Mouse (Mus musculus) kidney, postnatal 0 days (tissue): ENCODE measurements around the gene Pced1a. TPM values are rescaled to one million over a fixed set of nuclear protein-coding genes. Genes with fewer than 3 reads are reported as not detected.

Experiments
- ATAC-seq: fragments of 200-750 bp; cut with Nextera tagmentation; replicated peaks from 2 replicates; pipeline ENCODE4 v1.8.0; 2017; ENCODE audit warnings: low read depth, moderate number of reproducible peaks, moderate TSS enrichment, moderate library complexity; ENCODE audit not compliant: low FRiP score
- DNase-seq: peaks from one replicate; pipeline ENCODE4 v3.0.0-alpha.2; 2016; ENCODE audit warnings: low spot score
- H3K27ac ChIP-seq: fragments of 300-500 bp; sonication (generic); 2 replicates; pipeline ENCODE4 v1.5.1; 2014; ENCODE audit warnings: mild to moderate bottlenecking
- H3K27me3 ChIP-seq: fragments of 300-500 bp; sonication (generic); 2 replicates; pipeline ENCODE4 v1.6.1; 2014; ENCODE audit warnings: low read length, mixed read lengths; ENCODE audit not compliant: insufficient read depth
- H3K36me3 ChIP-seq: fragments of 300-500 bp; sonication (generic); 2 replicates; pipeline ENCODE4 v1.6.1; 2014; ENCODE audit warnings: low read length, mixed read lengths; ENCODE audit not compliant: insufficient read depth
- H3K4me1 ChIP-seq: fragments of 300-500 bp; sonication (generic); replicated peaks from 2 replicates; pipeline ENCODE4 v1.6.1; 2014; ENCODE audit warnings: antibody characterized with exemption, low read length, mixed read lengths; ENCODE audit not compliant: insufficient read depth
- H3K4me2 ChIP-seq: fragments of 300-500 bp; sonication (generic); 2 replicates; pipeline ENCODE4 v1.6.1; 2014; ENCODE audit warnings: mild to moderate bottlenecking, low read length, moderate library complexity, mixed read lengths
- H3K4me3 ChIP-seq: fragments of 300-500 bp; sonication (generic); replicated peaks from 2 replicates; pipeline ENCODE4 v1.5.1; 2014; ENCODE audit warnings: low read depth, low read length
- H3K9ac ChIP-seq: fragments of 300-500 bp; sonication (generic); 2 replicates; pipeline ENCODE4 v1.6.1; 2014; ENCODE audit warnings: low read depth, low read length
- H3K9me3 ChIP-seq: fragments of 300-500 bp; sonication (generic); replicated peaks from 2 replicates; pipeline ENCODE4 v1.6.1; 2016; ENCODE audit warnings: low read length, inconsistent platforms, mixed read lengths
- CTCF ChIP-seq: IDR thresholded peaks from 2 replicates; pipeline ENCODE4 v1.5.1; 2016; ENCODE audit warnings: antibody characterized with exemption, low read depth, mild to moderate bottlenecking, moderate library complexity
- WGBS: fragments of 180-500 bp; shearing (Covaris S2); extraction: QIAGEN DNeasy Blood & Tissue Kit; methylation state at CpG from one replicate; pipeline ENCODE4 v1.1.7; 2014; 5-methylcytosine and 5-hydroxymethylcytosine counted together
- polyA plus RNA-seq: library from polyadenylated mRNA; unstranded; fragments of >200 nt; fragmentation: Nextera tagmentation; extraction: Ambion mirVana; gene quantifications from 2 replicates; pipeline ENCODE4 v1.2.1, GENCODE M21; 2015

The Pced1a gene
- polyA plus RNA-seq, 1 experiment from 2014 or later: 12.1 TPM

DNA sequence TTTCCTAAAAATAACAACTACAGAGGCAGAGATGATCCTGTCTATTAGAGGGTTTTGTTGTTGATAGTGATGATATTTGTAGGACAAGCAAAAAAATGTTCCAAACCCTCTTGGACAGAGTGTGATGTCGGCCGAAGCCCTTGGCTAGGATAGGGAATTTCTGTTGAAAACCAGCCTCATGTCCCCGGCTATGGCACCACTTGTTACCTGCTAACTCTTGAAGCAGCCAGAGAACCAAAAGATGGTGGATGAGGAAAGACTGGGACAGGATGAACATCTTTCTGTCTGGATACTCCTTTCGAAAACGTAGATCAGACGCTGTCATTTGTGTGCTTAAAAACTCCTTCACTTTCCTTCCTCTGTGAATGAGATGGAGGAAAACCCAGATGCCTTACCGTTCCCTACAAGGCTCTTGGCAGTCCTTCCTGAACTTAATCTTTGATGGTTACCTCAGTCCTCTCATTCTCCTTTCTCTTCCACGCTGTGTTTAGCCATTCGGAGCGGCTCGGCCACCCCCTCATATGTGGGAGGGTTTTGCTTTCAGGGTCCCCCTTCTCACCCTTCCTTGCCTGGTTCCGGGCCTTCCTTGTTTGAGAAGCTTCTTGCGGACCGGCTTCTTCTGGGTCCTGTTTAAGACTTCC is 26.7 kb upstream of the Pced1a start:
- peaks cover 13% of the 10 kb centered on the region for H3K4me1 ChIP-seq
- no peaks in the 10 kb centered on the region for H3K36me3 ChIP-seq
- H3K4me2 ChIP-seq: peak overlapping the region; percentile 93
- no peak for TF ChIP-seq CTCF
- no peaks in the 10 kb centered on the region for H3K27me3 ChIP-seq
- no peaks in the 10 kb centered on the region for H3K9me3 ChIP-seq
- DNase-seq: peak; percentile 33
- H3K4me3 ChIP-seq: peak overlapping the region; percentile 88
- no peak for ATAC-seq
- 36% methylated on average over 14 of the region's 14 CpGs for WGBS
- no peak overlapping the region for H3K27ac ChIP-seq
- peak overlapping the region; percentile 87 for H3K9ac ChIP-seq

DNA sequence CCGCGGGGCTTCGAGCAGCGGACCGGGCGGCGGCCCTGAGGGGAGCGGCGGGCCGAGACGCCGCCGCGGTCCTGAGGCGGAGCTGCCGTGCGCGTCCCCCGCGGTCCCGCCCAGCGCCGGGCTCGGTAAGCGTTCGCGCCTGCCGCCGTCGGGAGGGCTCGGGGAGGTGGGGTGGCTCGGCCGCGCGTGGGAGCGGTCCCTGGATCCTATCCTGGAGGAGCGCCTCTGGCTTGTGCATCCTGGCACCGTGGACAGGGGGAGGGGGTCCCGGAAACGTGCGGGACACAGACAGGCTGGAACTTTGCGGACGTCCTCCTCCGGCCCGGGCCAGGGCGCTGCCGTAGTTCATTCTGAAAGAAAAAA is 25.9 kb upstream of the Pced1a start:
- peak; percentile 69 for DNase-seq
- Histone ChIP-seq H3K9me3 (no peaks in the 10 kb centered on the region), H3K27me3 (no peaks in the 10 kb centered on the region), H3K27ac (peak overlapping the region; percentile 87), H3K4me1 (peaks cover 8% of the 10 kb centered on the region; the same call in 1 of the 2 replicates), H3K9ac (peak overlapping the region; percentile 87), H3K4me3 (peak overlapping the region; percentile 88), H3K4me2 (peak overlapping the region; percentile 93), H3K36me3 (no peaks in the 10 kb centered on the region)
- peak; percentile 82 for ATAC-seq
- no peak for TF ChIP-seq CTCF
- whole genome bisulfite sequencing: under 1% methylated on average over 37 of the region's 47 CpGs

DNA sequence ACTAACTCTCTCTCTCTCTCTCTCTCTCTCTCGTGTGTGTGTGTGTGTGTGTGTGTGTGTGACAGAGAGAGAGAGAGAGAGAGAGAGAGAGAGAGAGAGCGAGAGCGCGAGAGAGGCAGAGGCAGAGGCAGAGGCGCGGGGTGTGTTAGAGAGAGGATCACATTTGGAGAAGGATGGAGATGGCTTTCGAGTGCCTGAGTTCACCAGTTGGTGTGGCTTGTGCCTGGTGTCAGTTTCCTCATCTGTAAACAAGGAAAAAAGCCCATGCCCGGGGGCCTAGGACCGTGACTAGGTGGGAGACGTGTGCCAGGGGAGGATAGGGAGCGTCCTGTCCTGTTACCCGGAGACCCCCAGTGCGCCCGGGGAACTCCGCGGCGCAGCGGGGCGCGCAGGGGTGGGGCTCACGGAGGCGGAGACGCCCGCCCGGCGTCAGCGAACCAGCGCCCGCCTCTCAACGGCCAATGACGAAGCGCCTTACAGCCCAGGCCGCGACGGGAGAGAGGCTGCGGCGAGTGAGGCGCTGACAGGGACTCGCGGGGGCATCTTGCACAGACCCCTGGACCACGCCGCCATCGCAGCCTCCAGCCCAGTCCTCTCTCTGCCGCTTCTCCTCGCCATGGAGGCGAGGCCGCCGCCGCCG is 25.4 kb upstream of the Pced1a start, which contains the start of gene Ptpra:
Gene Ptpra (plus strand): TSS at position 485 of the 640 bp plus-strand sequence.
- peaks cover 8% of the 10 kb centered on the region; the same call in 1 of the 2 replicates for H3K4me1 ChIP-seq
- DNase-seq (peak; percentile 93), ATAC-seq (peak; percentile 95)
- peak within 1 kb of the TSS; percentile 87 for H3K9ac ChIP-seq
- H3K9me3 ChIP-seq: no peaks in the 10 kb centered on the region
- H3K4me3 ChIP-seq: peak within 1 kb of the TSS; percentile 88
- H3K36me3 ChIP-seq: no peaks in the 10 kb centered on the region
- H3K4me2 ChIP-seq: peak within 1 kb of the TSS; percentile 93
- H3K27ac ChIP-seq: peak within 1 kb of the TSS; percentile 87
- no peak for TF ChIP-seq CTCF
- whole genome bisulfite sequencing: 0% methylated on average over 47 of the region's 50 CpGs
- H3K27me3 ChIP-seq: no peaks in the 10 kb centered on the region

DNA sequence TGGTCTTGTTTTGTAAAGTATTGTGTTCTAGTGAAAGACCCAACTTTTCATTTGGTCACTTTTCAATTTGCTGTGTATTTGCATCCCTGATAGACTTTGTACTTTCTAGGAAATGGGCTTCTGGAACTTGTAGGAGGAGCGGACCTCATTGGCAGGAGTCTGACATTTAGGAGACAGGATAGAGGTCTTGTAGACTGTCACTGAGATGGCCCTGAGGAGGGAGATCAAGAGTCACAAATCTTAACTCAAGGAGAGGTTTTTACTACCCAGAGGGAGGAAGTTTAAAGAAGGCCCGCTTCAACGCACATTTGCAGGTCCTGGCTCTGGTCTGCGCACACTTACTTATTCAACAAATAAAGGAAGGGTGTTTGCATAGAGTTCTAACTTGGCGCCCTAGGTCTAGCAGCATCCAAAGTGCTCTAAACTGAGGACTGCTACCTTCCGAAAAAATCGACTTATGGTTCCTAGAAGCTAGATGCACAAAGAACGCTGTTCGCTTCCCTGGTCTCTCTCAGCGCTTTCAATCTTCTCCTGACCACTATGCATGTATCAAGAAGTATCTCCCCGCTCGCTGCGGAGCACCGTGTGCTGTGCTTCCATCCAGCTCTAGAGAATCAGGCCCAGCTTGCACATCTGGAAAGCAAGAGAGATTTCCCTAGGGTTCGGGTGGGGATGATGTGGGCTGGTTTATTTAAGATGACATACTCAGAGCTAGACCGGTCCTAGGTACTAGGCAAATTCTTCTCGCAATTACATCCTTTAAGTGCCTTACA is 24.7 kb upstream of the Pced1a start:
- H3K4me3 ChIP-seq: peak overlapping the region; percentile 88
- no peaks in the 10 kb centered on the region for H3K36me3 ChIP-seq
- TF ChIP-seq CTCF: no peak
- no peaks in the 10 kb centered on the region for H3K9me3 ChIP-seq
- 0 out of 2 replicates have a peak, but pooled peaks have one; percentile 3 for ATAC-seq
- H3K9ac ChIP-seq: peak overlapping the region; percentile 87; the same call in 1 of the 2 replicates
- peaks cover 8% of the 10 kb centered on the region; the same call in 1 of the 2 replicates for H3K4me1 ChIP-seq
- H3K4me2 ChIP-seq: peak overlapping the region; percentile 93
- no peaks in the 10 kb centered on the region for H3K27me3 ChIP-seq
- H3K27ac ChIP-seq: no peak overlapping the region
- WGBS: 5% methylated on average over 17 of the region's 17 CpGs
- peak; percentile 39 for DNase-seq

DNA sequence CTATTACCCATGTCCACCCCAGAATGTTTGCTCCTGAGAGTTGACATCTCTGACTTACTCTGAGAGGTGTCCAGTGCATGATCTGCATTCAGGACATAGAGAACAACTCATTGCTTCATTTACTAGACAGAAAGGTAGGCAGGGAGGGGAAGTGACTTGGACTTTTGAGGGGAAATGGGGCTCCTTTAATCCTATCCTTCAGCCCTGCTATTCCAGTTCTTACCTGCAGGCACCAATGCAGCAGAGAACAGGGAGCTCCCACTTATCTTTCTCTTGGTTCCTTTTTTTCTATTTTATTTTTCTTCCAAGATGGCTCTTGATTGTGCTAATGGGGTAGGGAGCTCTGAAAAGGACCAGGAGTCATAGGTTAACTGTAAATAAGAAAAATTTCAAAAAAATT is 23.9 kb upstream of the Pced1a start:
- peaks cover under 1% of the 10 kb centered on the region; the same call in 1 of the 2 replicates for H3K36me3 ChIP-seq
- H3K4me1 ChIP-seq: peaks cover 8% of the 10 kb centered on the region; the same call in 1 of the 2 replicates
- H3K27ac ChIP-seq: no peak overlapping the region
- H3K27me3 ChIP-seq: no peaks in the 10 kb centered on the region
- H3K4me2 ChIP-seq: no peak overlapping the region
- DNase-seq (peak; percentile 15), ATAC-seq (no peak)
- peak; percentile 28; the same call in 1 of the 2 replicates for TF ChIP-seq CTCF
- H3K9ac ChIP-seq: no peak overlapping the region
- H3K9me3 ChIP-seq: no peaks in the 10 kb centered on the region
- H3K4me3 ChIP-seq: no peak overlapping the region

DNA sequence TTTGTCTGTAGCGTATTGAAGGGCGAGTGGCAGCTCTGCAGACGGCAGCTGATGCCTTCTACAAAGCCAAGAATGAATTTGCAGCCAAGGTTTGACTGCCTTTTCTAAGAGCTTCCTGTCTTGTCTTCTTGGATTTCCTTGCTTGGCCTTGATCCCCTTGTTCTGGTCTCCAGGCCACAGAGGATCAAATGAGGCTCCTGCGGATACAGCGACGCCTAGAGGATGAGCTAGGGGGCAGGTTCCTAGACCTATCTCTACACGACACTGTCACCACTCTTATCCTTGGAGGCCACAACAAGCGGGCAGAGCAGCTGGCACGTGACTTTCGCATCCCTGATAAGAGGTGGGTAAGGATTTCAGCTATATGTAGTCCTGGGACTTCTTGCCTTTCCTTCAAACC is 17.7 kb upstream of the Pced1a start:
- ATAC-seq (no peak), DNase-seq (no peak)
- no peak for TF ChIP-seq CTCF
- Histone ChIP-seq H3K4me3 (no peak overlapping the region), H3K27ac (no peak overlapping the region), H3K9ac (no peak overlapping the region), H3K27me3 (no peaks in the 10 kb centered on the region), H3K36me3 (peaks cover 47% of the 10 kb centered on the region), H3K4me1 (no peaks in the 10 kb centered on the region), H3K4me2 (no peak overlapping the region), H3K9me3 (no peaks in the 10 kb centered on the region)
- WGBS: 87% methylated on average over 10 of the region's 10 CpGs
